Mouse (Mus musculus) forebrain, embryonic 12.5 days (tissue): ENCODE measurements around the gene Pdxp. TPM values are rescaled to one million over a fixed set of nuclear protein-coding genes. Genes with fewer than 3 reads are reported as not detected.

Experiments used
- ATAC-seq: fragments of 200-750 bp; cut with Nextera tagmentation; 2 replicates; pipeline ENCODE4 v1.8.0; 2017; ENCODE audit warnings: moderate TSS enrichment; ENCODE audit not compliant: low FRiP score
- H3K27ac ChIP-seq: fragments of 300-500 bp; sonication (generic); 2 replicates; pipeline ENCODE4 v1.5.1; 2016; ENCODE audit warnings: mild to moderate bottlenecking
- H3K27me3 ChIP-seq: fragments of 300-500 bp; sonication (generic); 2 replicates; pipeline ENCODE4 v1.6.1; 2016; ENCODE audit warnings: mild to moderate bottlenecking
- H3K36me3 ChIP-seq: fragments of 300-500 bp; sonication (generic); replicated peaks from 2 replicates; pipeline ENCODE4 v1.6.1; 2016; ENCODE audit warnings: mild to moderate bottlenecking
- H3K4me1 ChIP-seq: fragments of 300-500 bp; sonication (generic); 2 replicates; pipeline ENCODE4 v1.6.1; 2016
- H3K4me2 ChIP-seq: fragments of 300-500 bp; sonication (generic); 2 replicates; pipeline ENCODE4 v1.6.1; 2016; ENCODE audit warnings: mild to moderate bottlenecking, moderate library complexity
- H3K4me3 ChIP-seq: fragments of 300-500 bp; sonication (generic); replicated peaks from 2 replicates; pipeline ENCODE4 v1.5.1; 2016; ENCODE audit warnings: mild to moderate bottlenecking
- H3K9ac ChIP-seq: fragments of 300-500 bp; sonication (generic); 2 replicates; pipeline ENCODE4 v1.6.1; 2016; ENCODE audit warnings: mild to moderate bottlenecking
- H3K9me3 ChIP-seq: fragments of 300-500 bp; sonication (generic); 2 replicates; pipeline ENCODE4 v1.6.1; 2016
- WGBS: fragments of 180-500 bp; shearing (Covaris S2); methylation state at CpG from one replicate; pipeline ENCODE4 v1.1.7; 2016; 5-methylcytosine and 5-hydroxymethylcytosine counted together
- polyA plus RNA-seq: library from polyadenylated mRNA; unstranded; fragments of >200 nt; fragmentation: Nextera tagmentation; extraction: Ambion mirVana; gene quantifications from 2 replicates; pipeline ENCODE4 v1.2.1, GENCODE M21; 2016

Gene Pdxp
- polyA plus RNA-seq, 1 experiment from 2014 or later, result 51.7 TPM

- under 1% methylated on average over 41 of the region's 42 CpGs for WGBS
- 0 out of 2 replicates have a peak, but pooled peaks cover 3% of the 10 kb centered on the region for H3K27me3 ChIP-seq
- H3K4me3 ChIP-seq, result peak within 1 kb of the TSS; percentile 84
- H3K27ac ChIP-seq, result peak within 1 kb of the TSS; percentile 87
- H3K4me1 ChIP-seq, result peaks cover 13% of the 10 kb centered on the region
- peaks cover 35% of the 10 kb centered on the region for H3K36me3 ChIP-seq
- H3K9ac ChIP-seq, result peak within 1 kb of the TSS; percentile 86
- ATAC-seq, result peak; percentile 86
- H3K9me3 ChIP-seq, result no peaks in the 10 kb centered on the region
- peak within 1 kb of the TSS; percentile 66 for H3K4me2 ChIP-seq
These were observed 21.1 kb downstream of the Pdxp start, which contains the start of gene Nol12 for GRCm38 (mm10) chr15:78934784-78935320. Nol12 (plus strand) TSS chr15:78934933.

DNA sequence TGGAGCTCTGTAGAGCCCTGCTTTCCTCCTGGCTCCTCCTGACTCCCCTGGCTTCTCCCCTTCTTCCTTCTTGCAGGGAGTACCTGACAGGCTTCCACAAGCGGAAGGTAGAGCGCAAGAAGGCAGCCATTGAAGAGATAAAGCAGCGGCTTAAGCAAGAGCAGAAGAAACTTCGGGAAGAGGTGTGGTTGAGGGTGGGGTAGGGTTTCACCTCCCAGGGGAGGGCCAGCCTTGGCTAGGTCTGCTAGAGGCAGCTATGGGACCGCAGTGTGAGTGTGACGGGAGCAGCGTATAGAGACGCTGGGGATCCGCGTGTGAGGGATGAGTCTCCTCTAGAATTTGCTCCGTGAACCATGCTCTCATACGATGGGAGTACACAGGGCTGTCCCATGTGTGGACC is 22.7 kb downstream of the Pdxp start:
- no peaks in the 10 kb centered on the region for H3K9me3 ChIP-seq
- H3K4me3 ChIP-seq, result no peak overlapping the region
- H3K4me1 ChIP-seq, result peaks cover 13% of the 10 kb centered on the region
- peaks cover 51% of the 10 kb centered on the region for H3K36me3 ChIP-seq
- no peak overlapping the region for H3K27ac ChIP-seq
- H3K9ac ChIP-seq, result no peak overlapping the region
- no peak overlapping the region for H3K4me2 ChIP-seq
- 92% methylated on average over 12 of the region's 12 CpGs for WGBS
- ATAC-seq, result no peak
- no peaks in the 10 kb centered on the region for H3K27me3 ChIP-seq

DNA sequence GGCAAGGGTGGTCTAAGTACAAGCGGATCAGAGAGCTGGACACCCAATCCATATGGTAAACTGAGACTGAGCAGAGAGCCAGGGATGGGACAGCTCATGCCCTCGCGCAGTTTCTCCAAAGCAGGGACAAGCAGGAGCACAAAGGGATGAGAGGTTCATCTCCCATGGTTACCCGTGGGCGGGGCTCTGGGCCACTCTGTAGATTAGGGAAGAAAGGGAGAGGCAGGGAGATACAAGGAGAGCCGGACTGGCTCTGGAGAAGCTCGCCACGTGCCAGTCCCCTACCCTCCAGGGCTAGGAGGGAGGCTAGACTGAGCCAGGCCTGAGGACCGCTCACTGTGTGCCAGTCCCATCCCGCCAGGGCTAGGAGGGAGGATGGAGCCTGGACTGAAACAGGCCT is 23.6 kb downstream of the Pdxp start:
- peaks cover 13% of the 10 kb centered on the region for H3K4me1 ChIP-seq
- no peak overlapping the region for H3K9ac ChIP-seq
- H3K4me3 ChIP-seq, result no peak overlapping the region
- 88% methylated on average over 10 of the region's 10 CpGs for WGBS
- H3K4me2 ChIP-seq, result no peak overlapping the region
- H3K36me3 ChIP-seq, result peaks cover 56% of the 10 kb centered on the region
- no peaks in the 10 kb centered on the region for H3K9me3 ChIP-seq
- no peak for ATAC-seq
- no peaks in the 10 kb centered on the region for H3K27me3 ChIP-seq
- no peak overlapping the region for H3K27ac ChIP-seq

DNA sequence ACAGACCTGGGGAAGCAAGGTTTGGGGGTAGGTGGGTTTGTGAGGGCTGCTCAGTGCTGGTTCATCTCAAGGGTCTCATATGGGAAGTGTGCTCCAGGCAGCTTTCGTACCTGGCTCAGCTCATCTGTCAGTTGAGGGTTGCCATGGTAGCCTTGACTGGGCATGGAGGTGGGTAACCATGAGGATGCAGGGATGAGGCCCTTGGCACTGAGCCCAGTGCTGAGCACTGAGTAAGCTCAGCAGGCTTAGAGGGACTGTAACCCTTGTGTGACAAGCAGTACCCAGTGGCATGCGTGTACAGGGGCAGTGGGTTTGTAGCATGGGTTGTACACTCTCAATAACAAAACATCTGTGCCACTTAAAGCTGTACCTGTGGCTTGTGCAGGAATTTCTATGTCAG is 24.2 kb downstream of the Pdxp start:
- no peaks in the 10 kb centered on the region for H3K27me3 ChIP-seq
- H3K9me3 ChIP-seq, result no peaks in the 10 kb centered on the region
- no peak overlapping the region for H3K27ac ChIP-seq
- ATAC-seq, result no peak
- H3K4me3 ChIP-seq, result no peak overlapping the region
- peaks cover 19% of the 10 kb centered on the region for H3K4me1 ChIP-seq
- peaks cover 56% of the 10 kb centered on the region for H3K36me3 ChIP-seq
- H3K4me2 ChIP-seq, result no peak overlapping the region
- 0 out of 2 replicates have a peak overlapping the region, but pooled peaks have one; percentile 7 for H3K9ac ChIP-seq
- 90% methylated on average over 2 of the region's 2 CpGs for WGBS

- 96% methylated on average over 13 of the region's 13 CpGs for WGBS
- Histone ChIP-seq H3K9ac (no peak overlapping the region), H3K9me3 (no peaks in the 10 kb centered on the region), H3K27me3 (no peaks in the 10 kb centered on the region), H3K4me1 (peaks cover 20% of the 10 kb centered on the region), H3K4me2 (no peak overlapping the region), H3K27ac (no peak overlapping the region), H3K36me3 (peaks cover 56% of the 10 kb centered on the region), H3K4me3 (no peak overlapping the region)
- no peak for ATAC-seq
These were observed 26.6 kb downstream of the Pdxp start for GRCm38 (mm10) chr15:78940325-78940724.

DNA sequence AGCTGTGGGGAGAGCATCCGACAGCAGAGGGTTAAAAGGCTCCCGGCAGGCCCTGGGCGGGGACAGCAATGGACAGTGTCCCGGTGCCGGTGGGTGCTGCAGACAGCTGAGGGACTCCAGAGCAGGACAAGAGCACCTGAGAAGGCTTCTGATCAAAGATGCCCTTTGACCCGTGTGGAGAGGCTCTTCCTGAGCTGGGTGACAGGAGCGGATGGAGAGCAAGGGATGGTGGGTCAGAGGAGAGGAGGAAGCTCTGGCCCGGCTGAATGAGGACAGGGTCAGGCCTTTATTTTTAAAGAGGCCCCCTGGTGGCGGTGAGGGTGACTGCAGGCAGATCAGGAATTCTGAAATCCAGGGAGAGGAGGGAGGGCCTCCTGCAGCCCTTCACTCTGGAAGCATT is 28.9 kb downstream of the Pdxp start:
- Histone ChIP-seq H3K27me3 (peaks cover 13% of the 10 kb centered on the region; the same call in 1 of the 2 replicates), H3K36me3 (peaks cover 42% of the 10 kb centered on the region), H3K27ac (no peak overlapping the region), H3K9me3 (no peaks in the 10 kb centered on the region), H3K4me2 (peak overlapping the region; percentile 50), H3K4me3 (peak overlapping the region; percentile 22; the same call in 1 of the 2 replicates), H3K4me1 (peaks cover 7% of the 10 kb centered on the region), H3K9ac (peak overlapping the region; percentile 48)
- peak; percentile 61 for ATAC-seq
- 2% methylated on average over 9 of the region's 9 CpGs for WGBS

DNA sequence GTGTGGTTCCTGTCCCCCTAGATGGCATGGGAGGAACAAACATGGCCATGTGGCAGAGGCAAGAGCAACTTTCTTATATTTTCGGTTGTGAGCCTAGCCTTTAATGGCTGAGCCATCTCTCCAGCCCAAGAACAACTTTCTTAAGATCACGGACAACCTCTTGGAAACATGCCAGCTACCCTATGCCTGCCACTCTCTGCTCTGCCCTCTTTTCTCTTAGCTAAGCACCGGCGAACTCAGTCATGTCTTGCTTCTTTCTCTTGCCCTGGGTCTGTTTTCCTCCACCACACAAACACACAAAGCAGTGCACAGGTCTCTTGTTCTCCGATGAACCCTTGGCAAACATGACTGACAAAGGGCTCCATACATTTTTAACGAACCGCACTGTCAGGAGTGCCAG is 32.5 kb downstream of the Pdxp start:
- Histone ChIP-seq H3K9ac (no peak overlapping the region), H3K4me3 (no peak overlapping the region), H3K36me3 (peaks cover 12% of the 10 kb centered on the region), H3K27me3 (peaks cover 13% of the 10 kb centered on the region; the same call in 1 of the 2 replicates), H3K4me2 (no peak overlapping the region), H3K27ac (no peak overlapping the region), H3K4me1 (peaks cover 21% of the 10 kb centered on the region), H3K9me3 (no peaks in the 10 kb centered on the region)
- ATAC-seq, result no peak
- 56% methylated on average over 7 of the region's 7 CpGs for WGBS

- H3K9me3 ChIP-seq, result no peaks in the 10 kb centered on the region
- peak within 1 kb of the TSS; percentile 65 for H3K9ac ChIP-seq
- H3K4me2 ChIP-seq, result peak within 1 kb of the TSS; percentile 81
- H3K27me3 ChIP-seq, result peaks cover 13% of the 10 kb centered on the region; the same call in 1 of the 2 replicates
- peaks cover 18% of the 10 kb centered on the region for H3K36me3 ChIP-seq
- peak within 1 kb of the TSS; percentile 57 for H3K27ac ChIP-seq
- H3K4me1 ChIP-seq, result peaks cover 18% of the 10 kb centered on the region
- WGBS, result under 1% methylated on average over 24 of the region's 24 CpGs
- H3K4me3 ChIP-seq, result peak within 1 kb of the TSS; percentile 54
- ATAC-seq, result peak; percentile 98
These were observed 33.9 kb downstream of the Pdxp start, which contains the start of gene Triobp for GRCm38 (mm10) chr15:78947657-78948056. Triobp (plus strand) TSS chr15:78947724.

DNA sequence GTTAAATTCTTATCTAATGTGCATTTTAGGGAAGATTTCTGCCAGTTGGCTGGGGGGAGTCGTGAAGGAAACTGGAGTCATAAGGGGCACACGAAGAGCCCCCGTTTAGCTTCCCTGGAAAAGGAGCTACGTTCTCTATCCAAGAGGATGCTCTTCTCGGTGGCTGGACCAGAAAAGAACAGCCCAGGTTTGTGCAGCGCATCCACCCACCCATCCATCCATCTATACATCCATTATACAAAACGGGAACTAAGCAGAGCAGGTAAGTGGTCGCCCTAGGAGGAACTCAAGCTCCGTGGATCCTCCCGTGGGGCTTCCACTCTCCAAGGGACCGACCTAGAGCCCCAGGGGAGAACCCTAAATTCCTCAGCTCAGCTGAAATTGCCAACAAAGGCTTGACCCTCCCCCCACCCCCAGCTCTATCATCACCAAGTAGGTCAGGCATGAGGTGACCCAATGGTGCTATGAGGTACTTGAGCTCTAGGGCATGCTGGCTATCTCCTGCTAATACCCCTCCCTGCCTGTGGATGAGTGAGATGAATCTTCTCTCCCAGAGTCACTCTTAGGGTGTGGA is 34.5 kb downstream of the Pdxp start:
- Histone ChIP-seq H3K9me3 (no peaks in the 10 kb centered on the region), H3K4me2 (peak overlapping the region; percentile 81), H3K36me3 (peaks cover 23% of the 10 kb centered on the region), H3K27ac (peak overlapping the region; percentile 57), H3K27me3 (peaks cover 13% of the 10 kb centered on the region; the same call in 1 of the 2 replicates), H3K4me1 (peaks cover 14% of the 10 kb centered on the region), H3K9ac (peak overlapping the region; percentile 65), H3K4me3 (peak overlapping the region; percentile 54)
- 1% methylated on average over 11 of the region's 11 CpGs for WGBS
- ATAC-seq, result no peak; the same call in none of the 2 replicates

DNA sequence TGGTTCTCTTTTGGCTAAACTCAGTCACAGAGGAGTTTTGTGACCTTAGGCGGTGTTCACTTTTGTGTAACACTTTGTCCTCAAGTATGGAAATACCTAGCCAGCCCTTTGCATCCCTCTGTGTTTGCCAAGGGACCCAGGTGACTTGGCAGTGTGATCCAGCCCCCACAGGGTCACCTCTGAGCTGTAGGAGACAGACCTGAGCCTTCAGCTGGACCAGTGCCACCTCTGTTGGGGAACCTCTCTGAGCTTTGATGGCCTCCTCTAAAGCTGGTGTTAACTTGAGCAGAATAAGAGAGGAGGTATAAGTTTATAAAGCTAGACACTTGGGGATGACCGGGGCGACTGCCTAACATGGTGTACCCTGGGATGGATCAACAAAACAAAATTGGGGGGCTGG is 35.2 kb downstream of the Pdxp start:
- Histone ChIP-seq H3K4me3 (peak overlapping the region; percentile 54), H3K9ac (no peak overlapping the region), H3K4me1 (peaks cover 14% of the 10 kb centered on the region), H3K36me3 (peaks cover 29% of the 10 kb centered on the region), H3K27ac (no peak overlapping the region), H3K27me3 (peaks cover 13% of the 10 kb centered on the region; the same call in 1 of the 2 replicates), H3K4me2 (peak overlapping the region; percentile 81), H3K9me3 (no peaks in the 10 kb centered on the region)
- no peak for ATAC-seq
- whole genome bisulfite sequencing, result 92% methylated on average over 3 of the region's 3 CpGs

- 77% methylated on average over 3 of the region's 3 CpGs for WGBS
- peaks cover 3% of the 10 kb centered on the region; the same call in 1 of the 2 replicates for H3K4me1 ChIP-seq
- H3K36me3 ChIP-seq, result peaks cover 65% of the 10 kb centered on the region
- no peak overlapping the region for H3K27ac ChIP-seq
- no peak for ATAC-seq
- H3K9ac ChIP-seq, result no peak overlapping the region
- H3K27me3 ChIP-seq, result no peaks in the 10 kb centered on the region
- H3K9me3 ChIP-seq, result no peaks in the 10 kb centered on the region
- no peak overlapping the region for H3K4me2 ChIP-seq
- H3K4me3 ChIP-seq, result no peak overlapping the region
These were observed 41.9 kb downstream of the Pdxp start for GRCm38 (mm10) chr15:78955663-78956062.

- Histone ChIP-seq H3K27me3 (no peaks in the 10 kb centered on the region), H3K9me3 (no peaks in the 10 kb centered on the region), H3K4me1 (peaks cover 3% of the 10 kb centered on the region; the same call in 1 of the 2 replicates), H3K36me3 (peaks cover 66% of the 10 kb centered on the region), H3K9ac (no peak overlapping the region), H3K4me2 (no peak overlapping the region), H3K4me3 (no peak overlapping the region), H3K27ac (no peak overlapping the region)
- no peak for ATAC-seq
- 87% methylated on average over 4 of the region's 4 CpGs for WGBS
These were observed 42.6 kb downstream of the Pdxp start for GRCm38 (mm10) chr15:78956351-78956750.
